Mouse (Mus musculus) heart, adult 2 months (tissue): Measurements from ENCODE around the gene Gm45837.

Source experiments
- CTCF ChIP-seq: fragments of 200-600 bp; IDR thresholded peaks from 2 replicates; pipeline ENCODE4 v1.8.1; 2022; ENCODE audit warnings: antibody characterized with exemption, mild to moderate bottlenecking, moderate library complexity
- POLR2A ChIP-seq: fragments of 200-500 bp; IDR thresholded peaks from 2 replicates; pipeline ENCODE4 v1.6.1; 2011; ENCODE audit warnings: mild to moderate bottlenecking, low read depth, low read length, control low read depth; ENCODE audit not compliant: insufficient read depth

- no peak for TF ChIP-seq CTCF
- TF ChIP-seq POLR2A = no peak
Observed at GRCm38 (mm10) chr7:101449855-101450254, 39.2 kb downstream of the Gm45837 start.
